Mouse (Mus musculus) heart, embryonic 10.5 days (tissue): ENCODE data around the gene Pf4. TPM values are rescaled to one million over a fixed set of nuclear protein-coding genes. Genes with fewer than 3 reads are reported as not detected.
"Not testable (repeated sequence)": the region's sequence is repeated elsewhere in the genome, so short reads cannot be mapped to it uniquely, and the experiment has no call there.

Source experiments
- DNase-seq: peaks from one replicate; pipeline ENCODE4 v3.0.0-alpha.2; 2017; ENCODE audit warnings: low spot score
- H3K27ac ChIP-seq: fragments of 300-500 bp; sonication (generic); 2 replicates; pipeline ENCODE4 v1.5.1; 2016; ENCODE audit warnings: mild to moderate bottlenecking
- H3K27me3 ChIP-seq: fragments of 300-500 bp; sonication (generic); 2 replicates; pipeline ENCODE4 v1.6.1; 2016; ENCODE audit warnings: mild to moderate bottlenecking; ENCODE audit not compliant: poor library complexity, insufficient read depth, severe bottlenecking
- H3K36me3 ChIP-seq: fragments of 300-500 bp; sonication (generic); 2 replicates; pipeline ENCODE4 v1.6.1; 2016; ENCODE audit warnings: mild to moderate bottlenecking, moderate library complexity
- H3K4me1 ChIP-seq: fragments of 300-500 bp; sonication (generic); 2 replicates; pipeline ENCODE4 v1.6.1; 2016; ENCODE audit warnings: mild to moderate bottlenecking
- H3K4me3 ChIP-seq: fragments of 300-500 bp; sonication (generic); 2 replicates; pipeline ENCODE4 v1.5.1; 2016; ENCODE audit warnings: mild to moderate bottlenecking, moderate library complexity
- H3K9me3 ChIP-seq: fragments of 300-500 bp; sonication (generic); 2 replicates; pipeline ENCODE4 v1.6.1; 2016; ENCODE audit warnings: mild to moderate bottlenecking, moderate library complexity
- WGBS: fragments of 180-500 bp; shearing (Covaris S2); methylation state at CpG from one replicate; pipeline ENCODE4 v1.1.7; 2016; 5-methylcytosine and 5-hydroxymethylcytosine counted together
- microRNA-seq: library from miRNA; unstranded; fragments of <30 nt; microRNA quantifications from one replicate; pipeline ENCODE4, GENCODE M21; 2017
- polyA plus RNA-seq: library from polyadenylated mRNA; unstranded; fragments of >200 nt; fragmentation: Nextera tagmentation; extraction: Ambion mirVana; gene quantifications from 2 replicates; pipeline ENCODE4 v1.2.1, GENCODE M21; 2016

Pf4 gene
- polyA plus RNA-seq, 1 experiment from 2014 or later, result 81.1 TPM

DNA sequence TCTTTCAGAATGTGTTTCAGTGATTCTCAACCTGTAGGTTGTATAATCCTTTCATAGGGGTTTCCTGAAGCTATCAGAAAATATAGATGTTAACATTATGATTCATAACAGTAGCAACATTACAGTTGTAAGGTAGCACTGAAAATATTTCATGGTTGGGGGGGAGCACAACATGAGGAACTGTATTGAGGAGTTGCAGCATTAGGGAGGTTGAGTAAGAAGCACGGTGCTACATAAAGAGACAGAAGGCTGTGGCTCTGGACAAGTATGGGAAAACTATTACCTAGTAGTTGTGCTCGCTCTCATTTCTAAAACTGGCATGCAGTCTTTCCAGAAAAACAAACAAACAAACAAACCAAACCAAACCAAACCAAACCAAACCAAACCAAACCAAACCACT is 23.2 kb downstream of the Pf4 start:
- H3K9me3 ChIP-seq, H3K4me1 ChIP-seq, H3K4me3 ChIP-seq, H3K27me3 ChIP-seq, DNase-seq, H3K36me3 ChIP-seq, H3K27ac ChIP-seq: not testable (repeated sequence)
- whole genome bisulfite sequencing, result 79% methylated on average over 2 of the region's 2 CpGs

DNA sequence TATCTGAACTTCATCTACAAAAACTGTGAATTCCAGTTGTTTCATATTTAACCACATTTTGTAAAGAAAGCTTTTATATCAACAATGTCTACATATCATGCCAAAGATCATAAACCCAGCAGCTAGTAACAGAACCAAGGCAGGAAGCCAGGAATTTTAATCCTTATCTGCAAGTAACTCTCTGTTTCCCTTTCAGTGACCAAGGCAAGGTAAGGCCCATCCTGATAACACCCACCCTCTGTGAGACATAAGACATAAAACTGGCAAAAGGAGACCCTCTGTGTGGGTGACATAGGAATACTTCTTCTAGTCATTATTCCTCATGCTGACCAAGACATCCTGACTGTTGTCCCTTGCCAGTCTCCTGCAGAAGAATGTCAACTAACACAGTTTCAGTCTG is 32.3 kb downstream of the Pf4 start:
- no peaks in the 10 kb centered on the region for H3K27me3 ChIP-seq
- no peaks in the 10 kb centered on the region for H3K4me1 ChIP-seq
- no peak overlapping the region for H3K27ac ChIP-seq
- H3K9me3 ChIP-seq, result no peaks in the 10 kb centered on the region
- H3K4me3 ChIP-seq, result no peak overlapping the region
- no peak for DNase-seq
- no peaks in the 10 kb centered on the region for H3K36me3 ChIP-seq

DNA sequence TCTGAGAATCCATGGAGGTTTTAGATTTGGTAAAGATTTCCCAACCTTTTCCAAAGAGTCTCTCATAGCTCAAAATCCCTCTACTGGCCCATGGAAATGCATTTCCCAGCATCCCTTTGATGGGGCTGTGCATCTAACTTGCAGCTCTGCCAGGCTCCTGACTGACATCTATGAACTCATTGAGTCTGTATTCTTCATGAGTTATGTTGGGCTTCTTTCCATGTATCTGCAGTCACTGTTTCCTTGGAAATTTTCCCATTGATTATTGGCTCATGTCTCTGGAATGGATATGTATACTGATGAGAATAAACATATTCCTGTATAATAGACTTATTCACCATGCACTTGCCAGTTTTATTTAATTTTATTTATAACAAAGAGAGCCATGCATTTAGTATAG is 33.8 kb downstream of the Pf4 start:
- Histone ChIP-seq H3K9me3 (no peaks in the 10 kb centered on the region), H3K27ac (no peak overlapping the region), H3K27me3 (no peaks in the 10 kb centered on the region), H3K36me3 (no peaks in the 10 kb centered on the region), H3K4me3 (no peak overlapping the region), H3K4me1 (no peaks in the 10 kb centered on the region)
- DNase-seq, result no peak

DNA sequence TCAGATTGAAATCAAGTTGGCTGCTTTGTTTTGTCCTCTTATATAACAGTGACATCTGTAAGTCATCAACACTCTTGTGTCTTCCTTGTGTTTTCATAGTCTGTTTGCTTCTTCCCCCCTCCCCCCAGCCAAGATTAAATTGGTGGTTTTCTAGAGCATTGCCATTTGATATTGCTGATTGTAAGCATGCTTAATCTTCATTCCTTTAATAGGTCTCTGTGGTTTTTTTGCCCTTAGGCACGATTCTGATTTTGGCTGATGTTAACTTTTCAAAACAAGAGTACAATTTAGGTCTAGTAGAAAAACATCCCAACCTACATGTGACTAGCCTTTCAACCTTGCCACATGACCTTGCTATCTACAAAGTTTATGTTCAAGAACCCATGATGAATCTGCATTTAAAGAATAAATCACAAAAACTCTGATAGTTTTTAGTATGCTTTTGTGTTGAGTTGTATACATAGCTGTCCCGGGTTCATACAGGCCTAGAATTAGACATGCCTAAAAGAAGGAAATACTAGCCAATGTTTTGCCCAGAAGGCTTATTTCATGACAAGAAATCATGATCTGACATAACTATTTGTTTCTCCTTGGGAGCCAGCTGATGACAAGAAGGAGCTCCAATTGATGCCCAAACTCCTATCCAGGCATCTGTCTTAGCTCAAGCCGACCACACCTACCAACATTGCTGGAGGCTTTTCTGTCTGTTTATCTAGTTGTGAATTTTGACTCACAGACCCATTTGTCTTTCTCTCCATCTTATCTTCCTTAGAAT is 35.1 kb downstream of the Pf4 start:
- Histone ChIP-seq H3K36me3 (no peaks in the 10 kb centered on the region), H3K4me1 (no peaks in the 10 kb centered on the region), H3K4me3 (no peak overlapping the region), H3K9me3 (no peaks in the 10 kb centered on the region), H3K27me3 (no peaks in the 10 kb centered on the region), H3K27ac (no peak overlapping the region)
- 82% methylated on average over 3 of the region's 3 CpGs for WGBS
- DNase-seq, result no peak

DNA sequence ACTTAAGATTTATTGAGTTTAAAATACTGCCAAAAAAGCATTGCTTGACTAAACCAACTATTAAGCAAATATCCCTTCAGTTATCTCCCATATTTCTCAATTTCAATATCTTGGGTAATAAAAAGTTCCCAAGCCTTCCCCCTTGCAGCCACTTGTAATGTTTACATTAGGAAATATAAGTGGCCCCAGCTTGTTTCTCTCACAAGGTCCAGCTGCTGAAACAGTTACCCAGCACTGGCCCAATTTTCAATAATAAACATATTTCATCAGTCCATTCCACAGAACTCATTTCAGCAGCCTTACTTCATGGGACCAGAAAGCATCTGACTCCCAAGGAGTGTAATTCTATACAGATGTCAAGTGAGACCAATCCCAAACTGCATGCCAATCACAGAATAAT is 47.5 kb downstream of the Pf4 start:
- Histone ChIP-seq H3K4me1 (no peaks in the 10 kb centered on the region), H3K9me3 (no peaks in the 10 kb centered on the region), H3K27me3 (no peaks in the 10 kb centered on the region), H3K27ac (no peak overlapping the region), H3K4me3 (no peak overlapping the region), H3K36me3 (no peaks in the 10 kb centered on the region)
- DNase-seq, result no peak

Small RNA genes lying within 50 kb of the gene (microRNA-seq; reads per million reads assigned to microRNA genes)
- gene Gm24322, result not detected

Other genes with a start within 250 kb of the Pf4 start
- 0.09 TPM in 1 of 2 replicates, not detected in the other for gene 5830473C10Rik, start 211.3 kb upstream of the Pf4 start, polyA plus RNA-seq
- 0.54 and 1.8 TPM in 2 replicates for gene Rassf6, start 131.8 kb upstream of the Pf4 start, polyA plus RNA-seq
- 0.21 TPM in 1 of 2 replicates, not detected in the other for gene Cxcl5, start 13.1 kb upstream of the Pf4 start, polyA plus RNA-seq
- 9.8 and 13.4 TPM in 2 replicates for gene Ppbp, start 3.9 kb upstream of the Pf4 start, polyA plus RNA-seq
- 0.13 TPM in 1 of 2 replicates, not detected in the other for gene Cxcl3, start 13.7 kb downstream of the Pf4 start, polyA plus RNA-seq
- gene Cxcl15, start 22.1 kb downstream of the Pf4 start, polyA plus RNA-seq, result 0.15 TPM in 1 of 2 replicates, not detected in the other
- gene Cxcl1, start 118.8 kb downstream of the Pf4 start, polyA plus RNA-seq, result 0.24 TPM in 1 of 2 replicates, not detected in the other
- gene Cxcl2, start 131.4 kb downstream of the Pf4 start, polyA plus RNA-seq, result not detected in 2 replicates
- gene Mthfd2l, start 158.7 kb downstream of the Pf4 start, polyA plus RNA-seq, result 28.1 and 34.1 TPM in 2 replicates